Mouse (Mus musculus): Measurements from ENCODE around the gene Fbln5. TPM values are rescaled to one million over a fixed set of nuclear protein-coding genes. Genes with fewer than 3 reads are reported as not detected.
A peak's percentile ranks its signal among the peaks of the same experiment; 100 is the strongest.

Fbln5 gene
- polyA plus RNA-seq, 1 experiment from 2014 or later = 61.1 TPM

DNA sequence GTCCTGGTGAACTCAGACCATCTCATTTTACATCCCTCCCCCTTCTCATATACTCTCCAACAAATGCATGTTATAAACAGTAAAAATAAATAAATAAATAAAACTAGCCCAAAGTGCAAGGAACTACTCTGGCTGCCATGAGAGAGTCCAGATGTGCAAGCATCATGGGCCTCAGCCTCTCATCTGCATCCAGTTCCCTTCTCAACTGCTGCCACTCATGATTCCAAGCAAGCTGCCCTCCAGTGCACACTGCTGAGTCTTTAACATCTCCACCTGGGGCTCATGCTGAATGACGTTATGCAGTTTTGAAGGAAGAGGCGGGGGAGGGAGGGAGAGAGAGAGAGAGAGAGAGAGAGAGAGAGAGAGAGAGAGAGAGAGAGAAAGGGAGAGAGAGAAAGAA lies 76.5 kb downstream of the Fbln5 start:
- no peak for ATAC-seq (ENCODE audit: insufficient read depth, low FRiP score, low read depth)
- Histone ChIP-seq H3K4me1 (no peaks in the 10 kb centered on the region), H3K4me3 (replicated peaks) (no peak overlapping the region), H3K9ac (no peak overlapping the region), H3K27me3 (replicated peaks) (no peaks in the 10 kb centered on the region), H3K9me3 (no peaks in the 10 kb centered on the region), H3K27ac (no peak overlapping the region), H3K4me2 (no peak overlapping the region), H3K36me3 (no peaks in the 10 kb centered on the region)
- 43% methylated on average over 2 of the region's 2 CpGs for WGBS

GRCm38 (mm10) chr12:101740486-101740885 lies 78.4 kb downstream of the Fbln5 start:
- no peaks in the 10 kb centered on the region for H3K4me1 ChIP-seq
- ATAC-seq (ENCODE audit: insufficient read depth, low FRiP score, low read depth) = no peak
- H3K9me3 ChIP-seq = no peaks in the 10 kb centered on the region
- H3K36me3 ChIP-seq = no peaks in the 10 kb centered on the region
- H3K9ac ChIP-seq = no peak overlapping the region
- H3K4me2 ChIP-seq = no peak overlapping the region
- no peaks in the 10 kb centered on the region for H3K27me3 ChIP-seq (replicated peaks)
- no peak overlapping the region for H3K27ac ChIP-seq
- H3K4me3 ChIP-seq (replicated peaks) = no peak overlapping the region
- 21% methylated on average over 2 of the region's 2 CpGs for WGBS

GRCm38 (mm10) chr12:101740045-101740444 lies 78.8 kb downstream of the Fbln5 start:
- Histone ChIP-seq H3K4me2 (no peak overlapping the region), H3K4me1 (no peaks in the 10 kb centered on the region), H3K9ac (no peak overlapping the region), H3K27ac (no peak overlapping the region), H3K4me3 (replicated peaks) (no peak overlapping the region), H3K9me3 (no peaks in the 10 kb centered on the region), H3K36me3 (no peaks in the 10 kb centered on the region), H3K27me3 (replicated peaks) (no peaks in the 10 kb centered on the region)
- no peak for ATAC-seq (ENCODE audit: insufficient read depth, low FRiP score, low read depth)
- WGBS = 11% methylated on average over 2 of the region's 2 CpGs

DNA sequence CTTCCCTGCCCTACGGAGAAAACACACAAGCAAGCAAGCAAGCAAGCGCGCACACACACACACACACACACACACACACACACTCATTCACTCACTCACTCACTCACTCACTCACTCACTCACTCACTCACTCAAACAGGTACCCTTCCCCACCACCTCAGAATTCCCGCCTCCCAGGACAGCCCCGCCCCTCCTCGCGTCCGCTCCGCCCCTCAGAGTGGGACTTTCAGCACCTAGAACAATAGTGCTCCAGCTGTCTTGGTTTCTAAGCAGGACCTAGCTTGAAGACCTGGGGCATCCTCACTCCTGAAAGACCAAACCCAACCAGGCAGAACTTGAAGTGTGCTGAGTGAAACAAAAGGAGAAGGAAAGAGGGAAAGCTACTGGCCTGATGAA lies 100.1 kb downstream of the Fbln5 start:
- no peaks in the 10 kb centered on the region for H3K36me3 ChIP-seq
- H3K27ac ChIP-seq = no peak overlapping the region
- WGBS = 1% methylated on average over 9 of the region's 9 CpGs
- no peak overlapping the region for H3K9ac ChIP-seq
- H3K9me3 ChIP-seq = no peaks in the 10 kb centered on the region
- H3K4me1 ChIP-seq = no peaks in the 10 kb centered on the region
- H3K4me3 ChIP-seq (replicated peaks) = peak overlapping the region; percentile 49
- H3K27me3 ChIP-seq (replicated peaks) = 0 out of 2 replicates have a peak, but pooled peaks cover 3% of the 10 kb centered on the region
- H3K4me2 ChIP-seq = peak overlapping the region; percentile 77
- peak; percentile 67 for ATAC-seq (ENCODE audit: insufficient read depth, low FRiP score, low read depth)

- no peaks in the 10 kb centered on the region for H3K36me3 ChIP-seq
- H3K27me3 ChIP-seq (replicated peaks) = 0 out of 2 replicates have a peak, but pooled peaks cover 3% of the 10 kb centered on the region
- H3K27ac ChIP-seq = peak within 1 kb of the TSS; percentile 61
- ATAC-seq (ENCODE audit: insufficient read depth, low FRiP score, low read depth) = peak; percentile 99
- H3K9ac ChIP-seq = peak within 1 kb of the TSS; percentile 10; the same call in 1 of the 2 replicates
- WGBS = under 1% methylated on average over 74 of the region's 75 CpGs
- peak within 1 kb of the TSS; percentile 77 for H3K4me2 ChIP-seq
- H3K4me1 ChIP-seq = no peaks in the 10 kb centered on the region
- H3K4me3 ChIP-seq (replicated peaks) = peak within 1 kb of the TSS; percentile 49
- no peaks in the 10 kb centered on the region for H3K9me3 ChIP-seq
Measured at GRCm38 (mm10) chr12:101718054-101718754, 100.7 kb downstream of the Fbln5 start, which contains the start of gene Tc2n. Tc2n (minus strand) TSS chr12:101718523.

GRCm38 (mm10) chr12:101699176-101699575 lies 119.7 kb downstream of the Fbln5 start:
- no peak overlapping the region for H3K27ac ChIP-seq
- no peak overlapping the region for H3K9ac ChIP-seq
- no peaks in the 10 kb centered on the region for H3K4me1 ChIP-seq
- no peaks in the 10 kb centered on the region for H3K27me3 ChIP-seq (replicated peaks)
- ATAC-seq (ENCODE audit: insufficient read depth, low FRiP score, low read depth) = no peak
- H3K4me3 ChIP-seq (replicated peaks) = no peak overlapping the region
- 92% methylated on average over 3 of the region's 3 CpGs for WGBS
- H3K9me3 ChIP-seq = no peaks in the 10 kb centered on the region
- no peaks in the 10 kb centered on the region for H3K36me3 ChIP-seq
- H3K4me2 ChIP-seq = no peak overlapping the region

Other genes starting within 250 kb of the Fbln5 start
- 4.1 and 4.8 TPM in 2 replicates for gene Tc2n, start 100.5 kb downstream of the Fbln5 start, polyA plus RNA-seq (2015; fragmentation: Nextera tagmentation; extraction: Ambion mirVana)
- 32.3 and 35.9 TPM in 2 replicates for gene Trip11, start 94.2 kb upstream of the Fbln5 start, polyA plus RNA-seq (2015; fragmentation: Nextera tagmentation; extraction: Ambion mirVana)
- 11.8 and 14.6 TPM in 2 replicates for gene Atxn3, start 139.2 kb upstream of the Fbln5 start, polyA plus RNA-seq (2015; fragmentation: Nextera tagmentation; extraction: Ambion mirVana)
- 24.4 and 25.4 TPM in 2 replicates for gene Cpsf2, start 156.9 kb upstream of the Fbln5 start, polyA plus RNA-seq (2015; fragmentation: Nextera tagmentation; extraction: Ambion mirVana)

Measured in stomach, embryonic 15.5 days (tissue).